Mouse (Mus musculus) midbrain, embryonic 13.5 days (tissue): ENCODE results near the gene 0610040J01Rik. TPM values are rescaled to one million over a fixed set of nuclear protein-coding genes. Genes with fewer than 3 reads are reported as not detected.

Source experiments
- ATAC-seq: fragments of 200-750 bp; cut with Nextera tagmentation; 2 replicates; pipeline ENCODE4 v1.8.0; 2017; ENCODE audit warnings: mild to moderate bottlenecking, moderate TSS enrichment, moderate library complexity
- H3K27ac ChIP-seq: fragments of 300-500 bp; sonication (generic); 2 replicates; pipeline ENCODE4 v1.5.1; 2015; ENCODE audit warnings: inconsistent platforms, mild to moderate bottlenecking, moderate library complexity
- H3K27me3 ChIP-seq: fragments of 300-500 bp; sonication (generic); 2 replicates; pipeline ENCODE4 v1.6.1; 2015; ENCODE audit warnings: mild to moderate bottlenecking, inconsistent platforms
- H3K36me3 ChIP-seq: fragments of 300-500 bp; sonication (generic); 2 replicates; pipeline ENCODE4 v1.6.1; 2015; ENCODE audit warnings: mild to moderate bottlenecking, inconsistent platforms
- H3K4me1 ChIP-seq: fragments of 300-500 bp; sonication (generic); replicated peaks from 2 replicates; pipeline ENCODE4 v1.6.1; 2015; ENCODE audit warnings: inconsistent platforms
- H3K4me2 ChIP-seq: fragments of 300-500 bp; sonication (generic); replicated peaks from 2 replicates; pipeline ENCODE4 v1.6.1; 2015; ENCODE audit warnings: moderate library complexity, mild to moderate bottlenecking, inconsistent platforms
- H3K4me3 ChIP-seq: fragments of 300-500 bp; sonication (generic); replicated peaks from 2 replicates; pipeline ENCODE4 v1.5.1; 2015; ENCODE audit warnings: mild to moderate bottlenecking, inconsistent platforms
- H3K9ac ChIP-seq: fragments of 300-500 bp; sonication (generic); replicated peaks from 2 replicates; pipeline ENCODE4 v1.6.1; 2015; ENCODE audit warnings: mild to moderate bottlenecking, inconsistent platforms
- H3K9me3 ChIP-seq: fragments of 300-500 bp; sonication (generic); 2 replicates; pipeline ENCODE4 v1.6.1; 2016; ENCODE audit warnings: mild to moderate bottlenecking, inconsistent platforms
- WGBS: fragments of 180-500 bp; shearing (Covaris S2); methylation state at CpG from one replicate; pipeline ENCODE4 v1.1.7; 2015; 5-methylcytosine and 5-hydroxymethylcytosine counted together
- polyA plus RNA-seq: library from polyadenylated mRNA; unstranded; fragments of >200 nt; fragmentation: Nextera tagmentation; extraction: Ambion mirVana; gene quantifications from 2 replicates; pipeline ENCODE4 v1.2.1, GENCODE M21; 2015

The 0610040J01Rik gene
- polyA plus RNA-seq, 1 experiment from 2014 or later: 1.6 TPM

DNA sequence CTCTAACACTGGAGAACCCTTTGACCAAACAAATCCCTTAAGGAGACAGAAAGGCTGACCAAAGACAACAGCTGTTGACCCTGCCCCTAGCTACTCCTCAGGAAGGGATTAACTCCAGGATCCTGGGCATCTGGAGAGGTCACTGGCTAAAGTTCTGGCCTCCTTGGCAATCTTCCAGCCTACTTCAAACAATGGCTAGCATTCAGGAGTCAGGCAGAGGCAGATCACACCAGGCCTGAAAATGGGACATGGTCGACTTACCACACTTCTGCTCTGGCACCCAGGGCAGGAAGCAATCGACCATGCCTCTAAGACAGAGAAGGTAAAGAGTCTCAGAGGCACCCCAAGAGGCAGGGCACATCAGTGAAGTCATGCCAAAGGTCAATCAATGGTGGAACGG is 137.0 kb downstream of the 0610040J01Rik start:
- Histone ChIP-seq H3K27ac (no peak overlapping the region), H3K27me3 (no peaks in the 10 kb centered on the region), H3K4me1 (peaks cover 7% of the 10 kb centered on the region; the same call in 1 of the 2 replicates), H3K9me3 (no peaks in the 10 kb centered on the region), H3K4me3 (no peak overlapping the region), H3K9ac (no peak overlapping the region), H3K4me2 (no peak overlapping the region), H3K36me3 (no peaks in the 10 kb centered on the region)
- ATAC-seq: no peak
- 12% methylated on average over 3 of the region's 3 CpGs for WGBS

Other genes starting within 250 kb of the 0610040J01Rik start
- gene Nwd2, start 163.3 kb upstream of the 0610040J01Rik start, polyA plus RNA-seq: 4.3 and 4.5 TPM in 2 replicates
- gene Rell1, start 156.5 kb downstream of the 0610040J01Rik start, polyA plus RNA-seq: 9.5 and 10.2 TPM in 2 replicates